Mouse (Mus musculus): ENCODE measurements around the gene Nek4. TPM values are rescaled to one million over a fixed set of nuclear protein-coding genes. Genes with fewer than 3 reads are reported as not detected.

Nek4 gene
- polyA plus RNA-seq, 1 experiment from 2014 or later = 19.6 TPM

DNA sequence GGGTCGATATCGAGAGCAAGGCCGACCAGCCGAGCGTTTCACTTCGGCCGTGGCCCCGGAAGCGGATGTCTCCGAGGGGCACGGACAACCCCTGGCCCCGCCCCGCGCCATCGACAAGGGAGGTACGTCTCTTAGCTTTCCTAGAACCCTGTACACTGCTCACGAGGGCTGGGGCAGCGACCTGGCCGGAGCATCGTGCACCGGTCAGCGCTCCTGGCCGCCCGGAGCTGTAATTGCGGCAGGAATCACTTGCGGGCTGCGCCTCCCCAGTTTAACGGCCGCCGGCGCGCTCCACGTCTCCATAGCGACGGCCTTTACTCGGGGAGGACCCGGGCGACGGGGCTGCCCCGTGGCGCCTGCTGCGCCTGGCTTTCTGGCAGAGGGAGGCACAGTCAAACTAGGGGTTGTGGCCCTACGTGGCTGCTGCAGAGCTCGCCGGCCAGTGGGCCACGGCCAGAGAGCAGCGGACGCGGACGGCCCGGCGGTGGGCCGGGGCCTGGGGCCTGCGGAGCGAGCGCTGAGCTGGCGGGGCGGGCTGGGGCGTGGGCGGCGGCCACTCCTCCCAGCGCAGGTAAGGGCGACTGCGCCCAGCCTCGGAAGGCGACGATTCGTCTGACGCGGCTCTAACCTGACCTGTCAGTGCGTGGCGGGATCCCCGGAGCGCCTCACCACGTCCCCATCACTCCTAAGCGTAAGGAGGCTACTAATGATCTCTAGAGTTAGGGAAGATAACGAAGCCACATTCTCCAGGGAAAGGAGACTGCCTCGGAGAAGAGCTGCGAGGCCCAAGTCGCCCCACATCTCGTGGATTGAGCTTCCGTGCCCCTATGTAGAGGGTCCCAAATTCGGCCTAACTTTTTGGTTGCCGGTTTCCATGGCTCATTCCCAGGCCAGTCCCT lies 50.4 kb downstream of the Nek4 start, which contains the start of the genes Glt8d1 and Spcs1:
TSS of gene Glt8d1 (plus strand) at position 94 of the 899 bp plus-strand sequence.
TSS of gene Spcs1 (minus strand) at position 366 of the 899 bp plus-strand sequence.
- no peaks in the 10 kb centered on the region for H3K27me3 ChIP-seq (replicated peaks; ENCODE audit: control insufficient read depth, insufficient read depth, low read length)
- under 1% methylated on average over 83 of the region's 84 CpGs for WGBS
- peak; percentile 96 for ATAC-seq
- H3K4me1 ChIP-seq (replicated peaks; ENCODE audit: control insufficient read depth, insufficient read depth, low read length) = peaks cover 15% of the 10 kb centered on the region
- H3K9me3 ChIP-seq (ENCODE audit: control insufficient read depth, low read length) = no peaks in the 10 kb centered on the region
- peak within 1 kb of the TSS; percentile 90 for H3K27ac ChIP-seq (ENCODE audit: low read length)
- peak within 1 kb of the TSS; percentile 66 for H3K4me2 ChIP-seq (ENCODE audit: low read length)
- peak within 1 kb of the TSS; percentile 96 for H3K9ac ChIP-seq (replicated peaks; ENCODE audit: low read depth, low read length)
- no peaks in the 10 kb centered on the region for H3K36me3 ChIP-seq (ENCODE audit: control insufficient read depth, insufficient read depth)
- peak within 1 kb of the TSS; percentile 99 for H3K4me3 ChIP-seq (replicated peaks; ENCODE audit: low read length)

DNA sequence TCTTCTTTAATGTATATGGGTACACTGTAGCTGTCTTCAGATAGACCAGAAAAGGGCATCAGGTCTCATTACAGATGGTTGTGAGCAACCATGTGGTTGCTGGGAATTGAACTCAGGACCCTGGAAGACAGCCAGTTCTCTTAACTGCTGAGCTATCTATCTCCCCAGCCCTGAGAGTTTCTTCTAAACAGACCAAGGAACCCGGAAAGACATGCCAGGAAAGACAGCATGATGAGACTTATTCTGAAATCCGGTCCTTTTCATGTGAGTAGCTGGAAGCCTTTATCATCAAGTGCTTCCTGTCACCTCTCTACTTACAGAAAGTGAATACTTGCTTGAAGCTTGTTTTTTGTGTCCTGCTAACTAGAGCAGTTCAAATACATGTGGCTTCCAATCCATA lies 53.4 kb downstream of the Nek4 start:
- H3K9me3 ChIP-seq (ENCODE audit: control insufficient read depth, low read length) = no peaks in the 10 kb centered on the region
- no peak overlapping the region for H3K4me2 ChIP-seq (ENCODE audit: low read length)
- no peak overlapping the region for H3K4me3 ChIP-seq (replicated peaks; ENCODE audit: low read length)
- peaks cover 11% of the 10 kb centered on the region for H3K36me3 ChIP-seq (ENCODE audit: control insufficient read depth, insufficient read depth)
- no peak overlapping the region for H3K9ac ChIP-seq (replicated peaks; ENCODE audit: low read depth, low read length)
- H3K27ac ChIP-seq (ENCODE audit: low read length) = no peak overlapping the region
- ATAC-seq = no peak
- 84% methylated on average over 2 of the region's 2 CpGs for WGBS
- H3K27me3 ChIP-seq (replicated peaks; ENCODE audit: control insufficient read depth, insufficient read depth, low read length) = no peaks in the 10 kb centered on the region
- peaks cover 15% of the 10 kb centered on the region for H3K4me1 ChIP-seq (replicated peaks; ENCODE audit: control insufficient read depth, insufficient read depth, low read length)

DNA sequence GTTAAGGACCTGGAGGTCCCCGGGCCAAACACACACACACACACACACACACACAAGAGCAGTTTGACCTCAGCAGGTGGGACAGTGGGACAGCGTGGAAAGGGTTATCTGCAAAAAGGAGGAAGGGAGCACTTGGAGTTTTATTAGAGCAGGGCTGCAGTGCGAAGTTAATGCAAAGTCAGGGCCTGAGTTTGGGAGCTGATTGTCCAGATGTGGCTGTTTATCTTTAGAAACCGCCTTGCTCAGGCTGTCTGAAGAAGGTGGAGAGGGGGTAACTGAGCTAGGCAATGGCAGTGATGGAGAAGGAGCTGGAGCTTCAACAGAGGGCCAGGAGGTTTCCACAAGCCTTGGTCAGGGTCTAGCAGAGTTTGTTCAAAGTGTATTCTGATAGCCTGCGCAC lies 55.6 kb downstream of the Nek4 start:
- Histone ChIP-seq H3K27ac (ENCODE audit: low read length) (no peak overlapping the region), H3K36me3 (ENCODE audit: control insufficient read depth, insufficient read depth) (peaks cover 26% of the 10 kb centered on the region), H3K4me1 (replicated peaks; ENCODE audit: control insufficient read depth, insufficient read depth, low read length) (peaks cover 7% of the 10 kb centered on the region), H3K9ac (replicated peaks; ENCODE audit: low read depth, low read length) (no peak overlapping the region), H3K4me3 (replicated peaks; ENCODE audit: low read length) (no peak overlapping the region), H3K4me2 (ENCODE audit: low read length) (no peak overlapping the region), H3K27me3 (replicated peaks; ENCODE audit: control insufficient read depth, insufficient read depth, low read length) (no peaks in the 10 kb centered on the region), H3K9me3 (ENCODE audit: control insufficient read depth, low read length) (no peaks in the 10 kb centered on the region)
- ATAC-seq = no peak
- WGBS = 85% methylated on average over 5 of the region's 5 CpGs

DNA sequence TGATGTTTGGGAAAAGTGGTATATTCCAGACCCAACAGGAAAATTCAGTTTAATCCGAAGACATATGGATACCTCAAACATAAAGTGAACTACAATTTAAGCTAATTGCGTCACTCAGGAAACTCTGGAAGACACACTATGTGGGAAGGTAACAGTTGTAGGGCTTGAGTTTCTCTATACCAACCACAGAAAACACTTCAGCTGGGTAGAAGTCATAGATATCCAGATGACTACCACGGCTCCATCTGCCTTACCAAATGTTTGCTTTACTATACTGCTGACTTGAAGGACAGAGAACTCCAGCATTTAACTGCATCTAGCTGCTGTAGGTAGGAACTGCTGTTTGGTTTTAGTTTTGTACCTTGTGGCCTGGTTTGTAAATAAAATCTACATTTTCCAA lies 60.4 kb downstream of the Nek4 start:
- Histone ChIP-seq H3K27ac (ENCODE audit: low read length) (no peak overlapping the region), H3K9me3 (ENCODE audit: control insufficient read depth, low read length) (no peaks in the 10 kb centered on the region), H3K36me3 (ENCODE audit: control insufficient read depth, insufficient read depth) (peaks cover 57% of the 10 kb centered on the region), H3K4me2 (ENCODE audit: low read length) (no peak overlapping the region), H3K4me3 (replicated peaks; ENCODE audit: low read length) (no peak overlapping the region), H3K27me3 (replicated peaks; ENCODE audit: control insufficient read depth, insufficient read depth, low read length) (no peaks in the 10 kb centered on the region), H3K4me1 (replicated peaks; ENCODE audit: control insufficient read depth, insufficient read depth, low read length) (no peaks in the 10 kb centered on the region), H3K9ac (replicated peaks; ENCODE audit: low read depth, low read length) (no peak overlapping the region)
- WGBS = 99% methylated on average over 3 of the region's 3 CpGs
- ATAC-seq = no peak

DNA sequence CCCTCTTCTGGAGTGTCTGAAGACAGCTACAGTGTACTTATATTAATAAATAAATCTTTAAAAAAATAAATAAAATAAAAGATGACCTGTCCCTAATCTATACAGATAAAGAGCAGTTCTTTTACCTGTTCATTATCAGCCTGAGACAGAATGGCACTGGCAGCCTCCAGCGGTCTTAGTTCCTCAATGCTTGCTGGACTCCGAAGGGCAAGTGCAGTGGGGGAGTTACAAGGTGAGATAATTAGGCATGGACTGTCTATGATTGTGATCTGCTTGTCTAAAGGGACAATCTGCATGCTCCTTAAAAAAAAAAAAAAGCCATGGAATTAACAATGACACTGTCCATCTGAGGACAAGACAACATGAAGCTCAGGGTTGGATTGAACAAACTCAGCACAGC lies 62.8 kb downstream of the Nek4 start:
- Histone ChIP-seq H3K36me3 (ENCODE audit: control insufficient read depth, insufficient read depth) (peaks cover 55% of the 10 kb centered on the region), H3K4me3 (replicated peaks; ENCODE audit: low read length) (no peak overlapping the region), H3K9ac (replicated peaks; ENCODE audit: low read depth, low read length) (no peak overlapping the region), H3K4me2 (ENCODE audit: low read length) (no peak overlapping the region), H3K27me3 (replicated peaks; ENCODE audit: control insufficient read depth, insufficient read depth, low read length) (no peaks in the 10 kb centered on the region), H3K9me3 (ENCODE audit: control insufficient read depth, low read length) (no peaks in the 10 kb centered on the region), H3K27ac (ENCODE audit: low read length) (no peak overlapping the region), H3K4me1 (replicated peaks; ENCODE audit: control insufficient read depth, insufficient read depth, low read length) (peaks cover 7% of the 10 kb centered on the region)
- ATAC-seq = no peak
- WGBS = 95% methylated on average over 2 of the region's 2 CpGs

DNA sequence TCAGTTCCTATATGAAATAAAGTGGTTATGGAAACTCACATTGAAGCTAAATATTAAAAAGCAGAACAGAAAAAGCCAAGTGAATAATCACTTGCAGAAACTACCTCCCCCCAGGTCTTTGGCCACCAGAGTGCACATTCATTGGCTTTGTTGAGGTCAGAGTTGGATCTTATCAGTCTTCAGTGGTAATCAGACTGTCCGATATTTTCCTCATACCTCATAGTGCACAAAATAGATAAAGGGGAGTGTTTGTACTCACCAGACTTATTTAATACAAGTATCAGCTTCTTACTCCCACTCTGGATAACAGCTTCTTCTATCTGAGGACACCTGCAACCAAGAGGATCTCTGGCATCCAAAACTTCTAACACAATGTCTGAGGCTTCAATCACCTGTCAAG lies 64.9 kb downstream of the Nek4 start:
- 88% methylated on average over 1 of the region's 1 CpGs for WGBS
- Histone ChIP-seq H3K4me3 (replicated peaks; ENCODE audit: low read length) (no peak overlapping the region), H3K4me2 (ENCODE audit: low read length) (no peak overlapping the region), H3K27ac (ENCODE audit: low read length) (no peak overlapping the region), H3K9ac (replicated peaks; ENCODE audit: low read depth, low read length) (no peak overlapping the region), H3K36me3 (ENCODE audit: control insufficient read depth, insufficient read depth) (peaks cover 45% of the 10 kb centered on the region), H3K4me1 (replicated peaks; ENCODE audit: control insufficient read depth, insufficient read depth, low read length) (peaks cover 16% of the 10 kb centered on the region), H3K27me3 (replicated peaks; ENCODE audit: control insufficient read depth, insufficient read depth, low read length) (no peaks in the 10 kb centered on the region), H3K9me3 (ENCODE audit: control insufficient read depth, low read length) (no peaks in the 10 kb centered on the region)
- ATAC-seq = no peak

DNA sequence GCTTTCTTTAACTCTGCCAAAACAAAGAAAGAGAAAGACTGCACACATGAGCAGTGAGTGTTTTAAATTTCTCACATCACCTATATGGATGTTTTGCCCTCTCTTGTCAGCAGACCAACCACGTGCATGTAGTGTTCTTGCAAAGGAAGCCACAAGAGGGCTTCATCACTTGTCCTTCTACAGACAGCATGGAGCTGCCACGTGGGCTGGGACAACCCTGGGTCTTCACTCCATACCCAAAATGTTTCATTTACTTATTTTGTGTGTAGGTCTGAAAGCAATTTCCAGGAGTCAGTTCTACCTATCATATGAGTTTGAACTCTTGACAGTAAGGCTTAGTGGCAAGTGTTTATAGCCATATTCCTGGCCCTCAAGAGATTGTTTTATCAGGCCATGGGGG lies 66.7 kb downstream of the Nek4 start:
- Histone ChIP-seq H3K36me3 (ENCODE audit: control insufficient read depth, insufficient read depth) (peaks cover 31% of the 10 kb centered on the region), H3K27ac (ENCODE audit: low read length) (no peak overlapping the region), H3K9ac (replicated peaks; ENCODE audit: low read depth, low read length) (peak overlapping the region; percentile 94; the same call in 1 of the 2 replicates), H3K4me1 (replicated peaks; ENCODE audit: control insufficient read depth, insufficient read depth, low read length) (peaks cover 24% of the 10 kb centered on the region), H3K27me3 (replicated peaks; ENCODE audit: control insufficient read depth, insufficient read depth, low read length) (no peaks in the 10 kb centered on the region), H3K9me3 (ENCODE audit: control insufficient read depth, low read length) (no peaks in the 10 kb centered on the region), H3K4me3 (replicated peaks; ENCODE audit: low read length) (peak overlapping the region; percentile 79), H3K4me2 (ENCODE audit: low read length) (peak overlapping the region; percentile 62)
- ATAC-seq = no peak
- 0% methylated on average over 2 of the region's 2 CpGs for WGBS

DNA sequence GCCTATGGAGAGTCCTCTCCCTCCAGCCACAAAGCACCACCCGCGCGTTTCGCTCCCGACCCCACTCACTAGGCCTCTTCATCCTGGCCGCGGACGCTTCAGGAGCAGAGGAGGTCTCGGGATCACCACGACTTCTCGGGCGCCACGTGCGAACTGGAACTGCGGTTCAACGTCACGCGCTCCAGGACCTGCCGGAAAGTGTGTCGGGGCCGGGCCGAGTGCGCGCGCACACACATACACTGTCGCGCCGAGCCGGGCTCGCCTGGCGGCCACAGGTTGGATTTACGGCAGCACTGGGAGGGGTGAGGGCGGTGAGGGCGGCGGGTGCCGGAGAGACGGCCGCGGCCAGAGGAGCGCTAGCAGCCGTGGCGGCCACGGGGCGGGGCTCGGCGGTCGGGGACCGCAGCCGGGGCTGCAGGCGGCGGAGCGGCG lies 67.7 kb downstream of the Nek4 start, which contains the start of the genes Pbrm1 and Gnl3:
TSS of gene Pbrm1 (plus strand) at position 279 of the 432 bp plus-strand sequence.
TSS of gene Gnl3 (minus strand) at position 293 of the 432 bp plus-strand sequence.
- H3K4me1 ChIP-seq (replicated peaks; ENCODE audit: control insufficient read depth, insufficient read depth, low read length) = peaks cover 26% of the 10 kb centered on the region
- WGBS = under 1% methylated on average over 43 of the region's 53 CpGs
- peak within 1 kb of the TSS; percentile 99 for H3K27ac ChIP-seq (ENCODE audit: low read length)
- H3K4me2 ChIP-seq (ENCODE audit: low read length) = peak within 1 kb of the TSS; percentile 63
- H3K27me3 ChIP-seq (replicated peaks; ENCODE audit: control insufficient read depth, insufficient read depth, low read length) = no peaks in the 10 kb centered on the region
- peaks cover 27% of the 10 kb centered on the region for H3K36me3 ChIP-seq (ENCODE audit: control insufficient read depth, insufficient read depth)
- peak within 1 kb of the TSS; percentile 94 for H3K9ac ChIP-seq (replicated peaks; ENCODE audit: low read depth, low read length)
- no peaks in the 10 kb centered on the region for H3K9me3 ChIP-seq (ENCODE audit: control insufficient read depth, low read length)
- peak; percentile 94 for ATAC-seq
- peak within 1 kb of the TSS; percentile 79 for H3K4me3 ChIP-seq (replicated peaks; ENCODE audit: low read length)

DNA sequence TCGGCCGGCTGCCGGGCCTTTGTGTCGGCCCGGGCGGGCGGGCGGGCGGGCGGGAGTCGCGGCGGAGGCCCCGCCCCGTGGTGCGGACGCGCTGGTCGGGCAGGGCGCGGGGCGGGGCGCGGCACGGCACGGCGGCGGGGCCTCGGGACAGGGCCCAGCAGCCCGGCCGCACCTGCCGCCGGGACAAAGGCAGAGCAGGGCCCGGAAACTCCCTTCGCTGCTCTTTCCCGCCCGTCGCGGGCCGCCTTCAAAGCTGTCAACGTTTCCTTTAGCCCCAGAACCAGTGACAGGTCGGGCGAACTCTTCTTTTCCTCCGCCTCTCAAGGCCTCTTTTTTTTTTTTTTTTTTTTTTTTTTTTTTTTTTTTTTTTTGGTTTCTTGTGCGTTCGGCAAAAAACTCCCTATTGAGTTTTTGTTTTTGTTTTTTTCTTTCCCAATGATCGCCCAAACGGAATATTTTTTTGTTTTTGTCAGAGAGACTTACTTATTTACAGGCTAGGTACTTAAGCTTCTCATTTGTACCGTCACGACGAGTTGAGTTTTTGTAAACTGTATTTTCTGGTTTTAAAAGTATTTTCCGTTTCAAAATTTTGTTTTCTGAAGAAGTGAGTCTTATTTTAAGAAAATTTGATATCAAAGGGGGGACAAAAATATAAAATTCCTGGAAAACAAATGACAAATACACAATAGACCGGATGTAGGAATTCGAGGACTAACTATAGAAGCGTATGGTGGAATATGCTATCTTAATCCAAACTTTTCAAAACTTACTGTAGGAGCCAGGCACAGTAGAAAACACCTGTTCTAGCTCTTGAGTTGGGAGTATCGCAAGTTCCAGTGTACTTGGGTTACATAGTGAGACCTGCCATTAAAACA lies 68.4 kb downstream of the Nek4 start:
- H3K4me2 ChIP-seq (ENCODE audit: low read length) = peak overlapping the region; percentile 63
- H3K36me3 ChIP-seq (ENCODE audit: control insufficient read depth, insufficient read depth) = peaks cover 24% of the 10 kb centered on the region
- peak overlapping the region; percentile 79 for H3K4me3 ChIP-seq (replicated peaks; ENCODE audit: low read length)
- no peaks in the 10 kb centered on the region for H3K27me3 ChIP-seq (replicated peaks; ENCODE audit: control insufficient read depth, insufficient read depth, low read length)
- WGBS = 3% methylated on average over 39 of the region's 56 CpGs
- peaks cover 26% of the 10 kb centered on the region for H3K4me1 ChIP-seq (replicated peaks; ENCODE audit: control insufficient read depth, insufficient read depth, low read length)
- H3K9ac ChIP-seq (replicated peaks; ENCODE audit: low read depth, low read length) = peak overlapping the region; percentile 94
- peak; percentile 93 for ATAC-seq
- H3K27ac ChIP-seq (ENCODE audit: low read length) = peak overlapping the region; percentile 99
- no peaks in the 10 kb centered on the region for H3K9me3 ChIP-seq (ENCODE audit: control insufficient read depth, low read length)

Data from forebrain, embryonic 16.5 days (tissue).